Mouse (Mus musculus): ENCODE data around the gene Gfod1. TPM values are rescaled to one million over a fixed set of nuclear protein-coding genes. Genes with fewer than 3 reads are reported as not detected.

Gene Gfod1
- polyA plus RNA-seq, 1 experiment from 2014 or later, result 3.8 TPM

Other genes with a start within 250 kb of the Gfod1 start
- 89.5 and 90.5 TPM in 2 replicates for gene Tbc1d7, start 132.7 kb downstream of the Gfod1 start, polyA plus RNA-seq (2014; fragmentation: Nextera tagmentation; extraction: Ambion mirVana)
- gene Sirt5, start 61.3 kb upstream of the Gfod1 start, polyA plus RNA-seq (2014; fragmentation: Nextera tagmentation; extraction: Ambion mirVana), result 30.5 and 36.4 TPM in 2 replicates
- 159 and 197 TPM in 2 replicates for gene Nol7, start 94.2 kb upstream of the Gfod1 start, polyA plus RNA-seq (2014; fragmentation: Nextera tagmentation; extraction: Ambion mirVana)
- gene Ranbp9, start 177.1 kb upstream of the Gfod1 start, polyA plus RNA-seq (2014; fragmentation: Nextera tagmentation; extraction: Ambion mirVana), result 18.1 and 19.2 TPM in 2 replicates

Data from neural tube, embryonic 14.5 days (tissue).